ENCODE assay signal across 16 mouse cellular contexts in the genomic region with DNA sequence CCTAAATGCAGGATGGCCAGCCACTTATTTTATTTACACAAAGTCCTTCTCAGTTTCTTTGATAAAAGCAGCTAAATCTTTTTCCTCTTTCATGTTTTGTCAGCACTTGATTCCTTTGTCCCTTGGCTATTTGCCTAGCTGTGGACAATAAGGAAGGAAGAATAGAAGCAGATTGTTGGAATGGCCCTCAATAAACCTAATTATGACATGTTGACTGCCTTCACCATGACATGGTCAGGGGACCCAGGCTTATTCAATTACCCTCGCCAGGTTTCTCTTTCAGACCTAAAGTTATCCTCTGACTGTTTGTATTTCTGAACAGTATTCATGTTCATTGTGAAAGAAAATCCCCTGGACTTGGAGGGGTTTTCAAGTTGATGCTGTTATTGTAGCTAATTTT. TPM values are rescaled to one million over a fixed set of nuclear protein-coding genes. Genes with fewer than 3 reads are reported as not detected.
DNase-seq lines count a peak whose midpoint lies in the region; ATAC-seq lines count a peak whose summit lies in the region.
"Had no signal": no experiment of that assay in that cellular context is flagged by ENCODE, and none has a peak within 500 bp of the region (broad histone marks: within the 10 kb centered on the region; RNA-seq: fewer than 3 reads in every experiment).

No protein-coding gene starts in this region.

- no peak for ATAC-seq in neural tube, embryonic 15.5 days (ENCODE audit: low FRiP score)
- ATAC-seq in hindbrain, embryonic 13.5 days (ENCODE audit: low FRiP score) = no peak
- no peak for ATAC-seq in midbrain, embryonic 13.5 days

- H3K9me3 ChIP-seq in neural tube, embryonic 15.5 days (replicated peaks) = no peaks in the 10 kb centered on the region
- H3K9me3 ChIP-seq in hindbrain, embryonic 13.5 days = no peaks in the 10 kb centered on the region
- no peaks in the 10 kb centered on the region for H3K9me3 ChIP-seq in midbrain, embryonic 13.5 days
- H3K9me3 ChIP-seq: liver, embryonic 13.5 days; stomach, embryonic 15.5 days had no signal

- H3K9ac ChIP-seq in neural tube, embryonic 15.5 days (replicated peaks) = no peak overlapping the region
- no peak overlapping the region for H3K9ac ChIP-seq in hindbrain, embryonic 13.5 days
- H3K9ac ChIP-seq in midbrain, embryonic 13.5 days (replicated peaks) = no peak overlapping the region
- H3K9ac ChIP-seq: liver, embryonic 13.5 days; stomach, embryonic 15.5 days had no signal

- no peak overlapping the region for H3K4me3 ChIP-seq in neural tube, embryonic 15.5 days (replicated peaks)
- no peak overlapping the region for H3K4me3 ChIP-seq in hindbrain, embryonic 13.5 days
- no peak overlapping the region for H3K4me3 ChIP-seq in midbrain, embryonic 13.5 days (replicated peaks)
- H3K4me3 ChIP-seq: erythroblast, embryonic 14.5 days; liver, embryonic 13.5 days; myocyte; stomach, embryonic 15.5 days had no signal

- H3K27ac ChIP-seq in neural tube, embryonic 15.5 days (replicated peaks) = no peak overlapping the region
- peak overlapping the region; percentile 64; the same call in 1 of the 2 replicates for H3K27ac ChIP-seq in hindbrain, embryonic 13.5 days
- H3K27ac ChIP-seq in midbrain, embryonic 13.5 days = peak overlapping the region; percentile 54; the same call in 1 of the 2 replicates
- H3K27ac ChIP-seq: liver, embryonic 13.5 days; stomach, embryonic 15.5 days had no signal

- H3K4me1 ChIP-seq in neural tube, embryonic 15.5 days = no peaks in the 10 kb centered on the region
- H3K4me1 ChIP-seq in hindbrain, embryonic 13.5 days (replicated peaks) = peaks cover 45% of the 10 kb centered on the region
- H3K4me1 ChIP-seq in midbrain, embryonic 13.5 days (replicated peaks) = peaks cover 57% of the 10 kb centered on the region
- H3K4me1 ChIP-seq: liver, embryonic 13.5 days; stomach, embryonic 15.5 days had no signal

- no peaks in the 10 kb centered on the region for H3K36me3 ChIP-seq in neural tube, embryonic 15.5 days
- H3K36me3 ChIP-seq in hindbrain, embryonic 13.5 days = no peaks in the 10 kb centered on the region
- no peaks in the 10 kb centered on the region for H3K36me3 ChIP-seq in midbrain, embryonic 13.5 days
- H3K36me3 ChIP-seq: liver, embryonic 13.5 days; stomach, embryonic 15.5 days had no signal

- peaks cover 60% of the 10 kb centered on the region for H3K27me3 ChIP-seq in neural tube, embryonic 15.5 days (replicated peaks)
- H3K27me3 ChIP-seq in hindbrain, embryonic 13.5 days = peaks cover 76% of the 10 kb centered on the region
- H3K27me3 ChIP-seq in midbrain, embryonic 13.5 days = peaks cover 76% of the 10 kb centered on the region
- H3K27me3 ChIP-seq: CH12.LX had no signal

- 14% methylated on average over 1 of the region's 1 CpGs for WGBS in neural tube, embryonic 15.5 days
- WGBS in hindbrain, embryonic 13.5 days = 11% methylated on average over 1 of the region's 1 CpGs
- 2% methylated on average over 1 of the region's 1 CpGs for WGBS in midbrain, embryonic 13.5 days

- DNase-seq in neural tube, embryonic 10.5 days (ENCODE audit: extremely low spot score, low spot score) = peak; percentile 12
- DNase-seq in c-Kit-positive CD71-positive TER-119-positive erythroid progenitor cells, embryonic 14.5 days (ENCODE audit: low spot score) = no peak
- no peak for DNase-seq in frontal cortex, postnatal 36 days (ENCODE audit: low spot score in 2 of 2)
- no peak for DNase-seq in B cell, adult 2 months
- DNase-seq: adrenal gland, postnatal 25 days; cerebellum, postnatal 36 days; liver, embryonic 13.5 days; thymus, postnatal 14 days had no signal

- H3K4me2 ChIP-seq in neural tube, embryonic 15.5 days = no peak overlapping the region
- peak overlapping the region; percentile 30 for H3K4me2 ChIP-seq in hindbrain, embryonic 13.5 days
- peak overlapping the region; percentile 31 for H3K4me2 ChIP-seq in midbrain, embryonic 13.5 days (replicated peaks)
- H3K4me2 ChIP-seq: liver, embryonic 13.5 days; stomach, embryonic 15.5 days had no signal

RNA-seq across cellular contexts. Expression of gene Pax3, which starts 25.3 kb away (rescaled TPM):
- 2.5 and 3.4 TPM in 2 replicates for polyA plus RNA-seq in neural tube, embryonic 15.5 days (2015; fragmentation: Nextera tagmentation; extraction: Ambion mirVana)
- 17.6 and 24.4 TPM in 2 replicates for polyA plus RNA-seq in hindbrain, embryonic 13.5 days (2015; fragmentation: Nextera tagmentation; extraction: Ambion mirVana)
- polyA plus RNA-seq in midbrain, embryonic 13.5 days (2015; fragmentation: Nextera tagmentation; extraction: Ambion mirVana) = 30.4 and 35.6 TPM in 2 replicates
- polyA plus RNA-seq: erythroblast, embryonic 14.5 days; lung, embryonic 16.5 days had no signal
